Mouse (Mus musculus) intestine, postnatal 0 days (tissue): Measurements from ENCODE around the gene Uhmk1. TPM values are rescaled to one million over a fixed set of nuclear protein-coding genes. Genes with fewer than 3 reads are reported as not detected.

Source experiments
- ATAC-seq: fragments of 200-750 bp; cut with Nextera tagmentation; 2 replicates; pipeline ENCODE4 v1.8.0; 2017; ENCODE audit warnings: mild to moderate bottlenecking, moderate TSS enrichment, moderate library complexity
- H3K27ac ChIP-seq: fragments of 300-500 bp; sonication (generic); 2 replicates; pipeline ENCODE4 v1.5.1; 2014; ENCODE audit warnings: mild to moderate bottlenecking, low read depth, low read length, moderate library complexity
- H3K27me3 ChIP-seq: fragments of 300-500 bp; sonication (generic); replicated peaks from 2 replicates; pipeline ENCODE4 v1.6.1; 2014; ENCODE audit warnings: low read length, mixed read lengths; ENCODE audit not compliant: control insufficient read depth, insufficient read depth
- H3K36me3 ChIP-seq: fragments of 300-500 bp; sonication (generic); 2 replicates; pipeline ENCODE4 v1.6.1; 2014; ENCODE audit warnings: mild to moderate bottlenecking, moderate library complexity; ENCODE audit not compliant: control insufficient read depth, insufficient read depth
- H3K4me1 ChIP-seq: fragments of 300-500 bp; sonication (generic); replicated peaks from 2 replicates; pipeline ENCODE4 v1.6.1; 2014; ENCODE audit warnings: antibody characterized with exemption, low read length, mixed read lengths; ENCODE audit not compliant: control insufficient read depth, insufficient read depth
- H3K4me2 ChIP-seq: fragments of 300-500 bp; sonication (generic); replicated peaks from 2 replicates; pipeline ENCODE4 v1.6.1; 2014; ENCODE audit warnings: low read depth, mild to moderate bottlenecking, moderate library complexity
- H3K4me3 ChIP-seq: fragments of 300-500 bp; sonication (generic); 2 replicates; pipeline ENCODE4 v1.5.1; 2014; ENCODE audit warnings: low read depth, low read length
- H3K9ac ChIP-seq: fragments of 300-500 bp; sonication (generic); 2 replicates; pipeline ENCODE4 v1.6.1; 2014; ENCODE audit warnings: mild to moderate bottlenecking, low read depth, low read length
- H3K9me3 ChIP-seq: fragments of 300-500 bp; sonication (generic); 2 replicates; pipeline ENCODE4 v1.6.1; 2016; ENCODE audit warnings: mixed run types; ENCODE audit not compliant: control insufficient read depth
- CTCF ChIP-seq: sonication (generic); IDR thresholded peaks from 2 replicates; pipeline ENCODE4 v1.5.1; 2016; ENCODE audit warnings: low read depth, mild to moderate bottlenecking, control low read depth, antibody characterized with exemption, moderate library complexity
- WGBS: fragments of 180-500 bp; shearing (Covaris S2); extraction: QIAGEN DNeasy Blood & Tissue Kit; methylation state at CpG from one replicate; pipeline ENCODE4 v1.1.7; 2014; 5-methylcytosine and 5-hydroxymethylcytosine counted together
- polyA plus RNA-seq: library from polyadenylated mRNA; unstranded; fragments of >200 nt; fragmentation: Nextera tagmentation; extraction: Ambion mirVana; gene quantifications from 2 replicates; pipeline ENCODE4 v1.2.1, GENCODE M21; 2015

Gene Uhmk1
- polyA plus RNA-seq, 1 experiment from 2014 or later, result 5.4 TPM

GRCm38 (mm10) chr1:170147651-170148448 lies 67.3 kb downstream of the Uhmk1 start:
- Histone ChIP-seq H3K27ac (no peak overlapping the region), H3K27me3 (no peaks in the 10 kb centered on the region), H3K9me3 (no peaks in the 10 kb centered on the region), H3K9ac (no peak overlapping the region), H3K4me1 (no peaks in the 10 kb centered on the region), H3K4me2 (no peak overlapping the region), H3K4me3 (no peak overlapping the region), H3K36me3 (peaks cover 47% of the 10 kb centered on the region)
- no peak for TF ChIP-seq CTCF
- no peak for ATAC-seq
- WGBS, result 80% methylated on average over 9 of the region's 9 CpGs

GRCm38 (mm10) chr1:170145606-170146005 lies 69.6 kb downstream of the Uhmk1 start:
- Histone ChIP-seq H3K4me1 (no peaks in the 10 kb centered on the region), H3K27me3 (no peaks in the 10 kb centered on the region), H3K9ac (no peak overlapping the region), H3K9me3 (no peaks in the 10 kb centered on the region), H3K36me3 (peaks cover 50% of the 10 kb centered on the region), H3K27ac (no peak overlapping the region), H3K4me2 (no peak overlapping the region), H3K4me3 (no peak overlapping the region)
- ATAC-seq, result no peak
- 91% methylated on average over 4 of the region's 4 CpGs for WGBS
- TF ChIP-seq CTCF, result no peak

Other genes starting within 250 kb of the Uhmk1 start
- gene Hsd17b7, start 246.2 kb downstream of the Uhmk1 start, polyA plus RNA-seq, result 18.5 and 22.4 TPM in 2 replicates
- gene Ddr2, start 104.6 kb downstream of the Uhmk1 start, polyA plus RNA-seq, result 15.6 and 16.4 TPM in 2 replicates
- gene Uap1, start 40.4 kb downstream of the Uhmk1 start, polyA plus RNA-seq, result 22.3 TPM in 2 replicates
- not detected in 2 replicates for gene Sh2d1b2, start 17.4 kb upstream of the Uhmk1 start, polyA plus RNA-seq
- 0.21 and 0.27 TPM in 2 replicates for gene Sh2d1b1, start 61.9 kb upstream of the Uhmk1 start, polyA plus RNA-seq
- gene Gm7694, start 90.9 kb upstream of the Uhmk1 start, polyA plus RNA-seq, result 0.95 and 1.3 TPM in 2 replicates
- 0.21 TPM in 1 of 2 replicates, not detected in the other for gene Spata46, start 93.4 kb upstream of the Uhmk1 start, polyA plus RNA-seq